Mouse (Mus musculus) megakaryocyte, embryonic 14.5 days (primary cell): ENCODE measurements around the gene Adcy7.

Experiments used
- FLI1 ChIP-seq: IDR thresholded peaks from 2 replicates; pipeline ENCODE4 v1.6.1; 2012; ENCODE audit warnings: low read length, inconsistent platforms, mixed read lengths
- GATA1 ChIP-seq: IDR thresholded peaks from 3 replicates; pipeline ENCODE4 v1.6.1; 2012; ENCODE audit warnings: mixed read lengths, low read length, inconsistent platforms, borderline replicate concordance

GRCm38 (mm10) chr8:88369805-88370204, 97.6 kb downstream of the Adcy7 start:
- TF ChIP-seq GATA1 (no peak), FLI1 (no peak)
